Mouse (Mus musculus) myocyte (in vitro differentiated cells): ENCODE results near the gene Cdh20.

ENCODE experiments used
- CEBPB ChIP-seq: IDR thresholded peaks from 2 replicates; pipeline ENCODE4 v1.6.1; 2011; ENCODE audit warnings: mild to moderate bottlenecking, moderate library complexity; ENCODE audit not compliant: poor library complexity, insufficient read depth, severe bottlenecking
- E2F4 ChIP-seq: IDR thresholded peaks from one replicate; pipeline ENCODE4 v1.6.1; 2011; ENCODE audit warnings: mild to moderate bottlenecking, control low read depth, moderate library complexity; ENCODE audit not compliant: insufficient read depth
- MAX ChIP-seq: IDR thresholded peaks from one replicate; pipeline ENCODE4 v1.6.1; 2011; ENCODE audit warnings: low read depth, mild to moderate bottlenecking, control low read depth
- MYOD1 ChIP-seq, 3 experiments: IDR thresholded peaks; one replicate each; pipeline ENCODE4 v1.6.1; 2011; ENCODE audit warnings: control low read depth in 2 of 3, low read depth in 2 of 3, mild to moderate bottlenecking in 2 of 3, moderate library complexity in 1 of 3; ENCODE audit not compliant: insufficient read length in 2 of 3, control insufficient read depth in 1 of 3
- MYOG ChIP-seq, 3 experiments: IDR thresholded peaks; one replicate each; pipeline ENCODE4 v1.6.1; 2011; ENCODE audit warnings: control low read depth in 2 of 3, low read depth in 2 of 3, mild to moderate bottlenecking in 2 of 3; ENCODE audit not compliant: insufficient read length in 2 of 3, control insufficient read depth in 1 of 3, insufficient read depth in 1 of 3
- POLR2A ChIP-seq: IDR thresholded peaks from one replicate; pipeline ENCODE4 v1.6.1; 2011; ENCODE audit warnings: low read depth, mild to moderate bottlenecking, control low read depth, moderate library complexity; ENCODE audit not compliant: insufficient read length
- POLR2AphosphoS2 ChIP-seq: IDR thresholded peaks from one replicate; pipeline ENCODE4 v1.6.1; 2011; ENCODE audit warnings: low read depth, control low read depth; ENCODE audit not compliant: insufficient read length
- TCF12 ChIP-seq: IDR thresholded peaks from one replicate; pipeline ENCODE4 v1.6.1; 2011; ENCODE audit warnings: mild to moderate bottlenecking, control low read depth; ENCODE audit not compliant: poor library complexity, insufficient read depth, severe bottlenecking

DNA sequence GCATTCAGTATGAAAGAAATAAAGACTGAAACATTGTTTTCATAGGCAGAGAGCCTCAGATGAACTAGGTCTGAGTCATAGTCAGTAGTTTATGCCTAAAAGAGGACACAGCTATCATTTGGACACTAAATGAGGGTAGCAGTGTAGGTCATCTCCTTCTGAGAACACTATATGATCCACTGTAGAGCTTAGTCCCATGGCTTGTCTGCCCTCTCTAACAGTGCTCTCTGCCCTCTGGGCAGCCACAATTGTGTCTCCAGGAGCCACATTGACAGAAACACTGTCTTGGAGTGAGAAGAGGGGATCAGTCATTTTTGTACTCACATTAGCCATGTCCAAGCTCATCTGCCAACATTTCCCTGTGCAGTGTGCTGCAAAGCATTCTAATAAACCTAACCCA is 70.7 kb downstream of the Cdh20 start:
- TF ChIP-seq MYOG (IDR thresholded peaks at IDR 0.05; ENCODE audit: control insufficient read depth in 1 of 3, insufficient read depth in 1 of 3, insufficient read length in 2 of 3, low read depth in 2 of 3): no peak
- no peak for TF ChIP-seq POLR2A
- TF ChIP-seq E2F4: no peak
- TF ChIP-seq TCF12: no peak
- TF ChIP-seq MAX: no peak
- no peak for TF ChIP-seq MYOD1 (IDR thresholded peaks at IDR 0.05; ENCODE audit: control insufficient read depth in 1 of 3, insufficient read length in 2 of 3, low read depth in 2 of 3)
- TF ChIP-seq CEBPB: no peak
- TF ChIP-seq POLR2AphosphoS2: no peak
